Mouse (Mus musculus): ENCODE measurements at regions not wholly inside any gene's neighbourhood (a gene's known extent, or its start where the extent isn't known, plus 50 kb on each side); places are given as distances from the start of the nearest gene placed in this dataset.
A peak's percentile ranks its signal among the peaks of the same experiment; 100 is the strongest.

- no peak for ATAC-seq (ENCODE audit: low read depth)
- WGBS, result 83% methylated on average over 3 of the region's 3 CpGs
- Histone ChIP-seq H3K27me3 (ENCODE audit: control insufficient read depth, insufficient read depth, low read depth, low read length) (no peaks in the 10 kb centered on the region), H3K4me1 (replicated peaks; ENCODE audit: control insufficient read depth, insufficient read depth, low read length) (no peaks in the 10 kb centered on the region), H3K36me3 (ENCODE audit: control insufficient read depth, insufficient read depth, low read length) (no peaks in the 10 kb centered on the region), H3K4me2 (ENCODE audit: low read depth, low read length) (no peak overlapping the region), H3K4me3 (ENCODE audit: low read length) (no peak overlapping the region), H3K9ac (ENCODE audit: low read length) (no peak overlapping the region), H3K27ac (ENCODE audit: low read length) (no peak overlapping the region), H3K9me3 (ENCODE audit: control insufficient read depth, low read length) (no peaks in the 10 kb centered on the region)
Measured at GRCm38 (mm10) chr10:122386748-122387147, 61.6 kb upstream of the Avpr1a start.

DNA sequence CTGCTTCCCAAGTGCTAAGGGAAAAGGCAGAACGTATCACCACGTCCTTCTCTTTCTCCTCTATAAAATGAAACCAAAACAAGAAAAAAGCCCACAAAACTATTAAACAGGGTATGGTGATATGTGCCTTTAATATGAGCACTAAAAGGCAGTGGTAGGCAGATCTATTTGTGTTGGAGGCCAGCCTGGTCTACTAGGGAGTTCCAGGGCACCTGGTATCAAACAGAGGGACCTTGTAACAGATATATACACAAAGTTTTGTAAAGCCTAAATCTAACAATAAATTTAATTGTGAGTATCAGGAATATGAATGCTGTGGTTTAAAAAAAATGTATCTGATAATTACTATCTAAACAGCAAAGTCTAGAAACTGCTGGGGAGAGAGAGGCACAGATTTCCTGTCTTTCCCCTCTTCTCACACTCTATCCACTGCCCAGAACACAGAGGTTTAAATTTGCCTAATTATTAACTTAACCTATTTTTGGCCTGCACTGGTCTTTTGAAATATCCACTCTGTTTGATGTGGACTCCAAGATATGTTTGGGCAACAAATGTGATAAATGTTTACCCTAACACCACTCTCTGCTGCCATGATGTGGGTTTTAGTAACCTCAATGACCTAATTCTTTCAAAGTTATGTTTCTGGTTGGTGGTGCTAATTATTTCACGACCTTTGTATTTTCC, 68.5 kb upstream of the Avpr1a start:
- no peak overlapping the region for H3K4me3 ChIP-seq (ENCODE audit: low read length)
- H3K9ac ChIP-seq (ENCODE audit: low read length), result no peak overlapping the region
- ATAC-seq (ENCODE audit: low read depth), result no peak
- H3K27me3 ChIP-seq (ENCODE audit: control insufficient read depth, insufficient read depth, low read depth, low read length), result no peaks in the 10 kb centered on the region
- H3K9me3 ChIP-seq (ENCODE audit: control insufficient read depth, low read length), result no peaks in the 10 kb centered on the region
- no peak overlapping the region for H3K27ac ChIP-seq (ENCODE audit: low read length)
- WGBS, result 60% methylated on average over 3 of the region's 3 CpGs
- H3K4me2 ChIP-seq (ENCODE audit: low read depth, low read length), result no peak overlapping the region
- no peaks in the 10 kb centered on the region for H3K4me1 ChIP-seq (replicated peaks; ENCODE audit: control insufficient read depth, insufficient read depth, low read length)
- H3K36me3 ChIP-seq (ENCODE audit: control insufficient read depth, insufficient read depth, low read length), result no peaks in the 10 kb centered on the region

- Histone ChIP-seq H3K4me3 (ENCODE audit: low read length) (no peak overlapping the region), H3K4me1 (replicated peaks; ENCODE audit: control insufficient read depth, insufficient read depth, low read length) (peaks cover 3% of the 10 kb centered on the region; the same call in 1 of the 2 replicates), H3K27me3 (ENCODE audit: control insufficient read depth, insufficient read depth, low read depth, low read length) (no peaks in the 10 kb centered on the region), H3K27ac (ENCODE audit: low read length) (no peak overlapping the region), H3K4me2 (ENCODE audit: low read depth, low read length) (no peak overlapping the region), H3K36me3 (ENCODE audit: control insufficient read depth, insufficient read depth, low read length) (no peaks in the 10 kb centered on the region), H3K9ac (ENCODE audit: low read length) (no peak overlapping the region), H3K9me3 (ENCODE audit: control insufficient read depth, low read length) (no peaks in the 10 kb centered on the region)
- 72% methylated on average over 9 of the region's 9 CpGs for WGBS
- ATAC-seq (ENCODE audit: low read depth), result no peak
Measured at GRCm38 (mm10) chr10:122343291-122343690, 105.0 kb upstream of the Avpr1a start.

DNA sequence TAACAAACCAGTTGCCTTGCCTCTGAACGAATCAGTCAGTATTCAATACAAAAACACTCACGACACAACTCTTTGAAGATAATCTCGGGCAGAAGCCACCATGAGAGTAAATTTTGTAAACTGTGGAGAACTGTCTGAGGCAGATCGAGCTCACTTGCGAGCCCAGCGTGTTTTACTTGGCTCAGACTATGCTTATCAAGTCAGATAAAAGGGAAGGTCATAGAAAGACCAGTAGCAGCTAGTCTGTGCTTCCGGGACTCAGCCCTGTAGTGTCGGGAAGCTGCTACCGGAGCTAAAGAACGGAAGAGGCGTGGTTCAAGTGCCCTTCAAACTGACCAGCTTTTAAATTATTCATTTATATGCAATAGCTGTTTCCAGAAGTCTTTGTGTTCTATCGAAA, 105.9 kb upstream of the Avpr1a start:
- Histone ChIP-seq H3K4me3 (ENCODE audit: low read length) (no peak overlapping the region), H3K4me1 (replicated peaks; ENCODE audit: control insufficient read depth, insufficient read depth, low read length) (peaks cover 3% of the 10 kb centered on the region; the same call in 1 of the 2 replicates), H3K27me3 (ENCODE audit: control insufficient read depth, insufficient read depth, low read depth, low read length) (no peaks in the 10 kb centered on the region), H3K9ac (ENCODE audit: low read length) (no peak overlapping the region), H3K4me2 (ENCODE audit: low read depth, low read length) (peak overlapping the region; percentile 11; the same call in 1 of the 2 replicates), H3K27ac (ENCODE audit: low read length) (no peak overlapping the region), H3K9me3 (ENCODE audit: control insufficient read depth, low read length) (no peaks in the 10 kb centered on the region), H3K36me3 (ENCODE audit: control insufficient read depth, insufficient read depth, low read length) (no peaks in the 10 kb centered on the region)
- peak; percentile 87 for ATAC-seq (ENCODE audit: low read depth)
- 30% methylated on average over 12 of the region's 12 CpGs for WGBS

- Histone ChIP-seq H3K4me1 (replicated peaks; ENCODE audit: control insufficient read depth, insufficient read depth, low read length) (no peaks in the 10 kb centered on the region), H3K4me3 (ENCODE audit: low read length) (no peak overlapping the region), H3K9me3 (ENCODE audit: control insufficient read depth, low read length) (no peaks in the 10 kb centered on the region), H3K27me3 (ENCODE audit: control insufficient read depth, insufficient read depth, low read depth, low read length) (no peaks in the 10 kb centered on the region), H3K9ac (ENCODE audit: low read length) (no peak overlapping the region), H3K27ac (ENCODE audit: low read length) (no peak overlapping the region), H3K36me3 (ENCODE audit: control insufficient read depth, insufficient read depth, low read length) (no peaks in the 10 kb centered on the region), H3K4me2 (ENCODE audit: low read depth, low read length) (no peak overlapping the region)
- ATAC-seq (ENCODE audit: low read depth), result no peak
- WGBS, result 71% methylated on average over 6 of the region's 6 CpGs
Measured at GRCm38 (mm10) chr10:122326851-122327250, 121.4 kb upstream of the Avpr1a start.

DNA sequence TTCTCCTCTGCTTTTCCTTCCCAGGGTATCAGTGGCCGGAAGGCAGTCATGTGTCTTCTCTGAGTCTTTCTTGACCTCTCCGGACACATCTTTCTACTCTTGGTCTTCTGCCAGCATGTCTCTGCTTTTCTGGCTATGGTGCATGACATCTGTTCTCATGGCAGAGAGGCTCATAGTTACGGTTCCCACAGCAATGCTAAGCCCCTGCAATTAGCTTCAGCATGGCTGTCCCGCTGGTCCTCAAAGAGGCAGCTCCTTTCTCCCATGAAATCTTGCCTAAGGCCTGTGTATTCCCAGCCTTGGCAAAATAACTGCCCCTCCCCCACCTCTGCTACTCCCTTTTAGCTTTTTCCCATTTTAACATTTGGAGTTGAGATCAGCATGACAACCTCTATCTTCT, 129.4 kb upstream of the Avpr1a start:
- Histone ChIP-seq H3K4me2 (ENCODE audit: low read depth, low read length) (no peak overlapping the region), H3K36me3 (ENCODE audit: control insufficient read depth, insufficient read depth, low read length) (no peaks in the 10 kb centered on the region), H3K27ac (ENCODE audit: low read length) (no peak overlapping the region), H3K4me3 (ENCODE audit: low read length) (no peak overlapping the region), H3K9ac (ENCODE audit: low read length) (no peak overlapping the region), H3K4me1 (replicated peaks; ENCODE audit: control insufficient read depth, insufficient read depth, low read length) (no peaks in the 10 kb centered on the region), H3K9me3 (ENCODE audit: control insufficient read depth, low read length) (no peaks in the 10 kb centered on the region), H3K27me3 (ENCODE audit: control insufficient read depth, insufficient read depth, low read depth, low read length) (no peaks in the 10 kb centered on the region)
- ATAC-seq (ENCODE audit: low read depth), result 0 out of 2 replicates have a peak, but pooled peaks have one; percentile 23
- WGBS, result 59% methylated on average over 4 of the region's 4 CpGs

DNA sequence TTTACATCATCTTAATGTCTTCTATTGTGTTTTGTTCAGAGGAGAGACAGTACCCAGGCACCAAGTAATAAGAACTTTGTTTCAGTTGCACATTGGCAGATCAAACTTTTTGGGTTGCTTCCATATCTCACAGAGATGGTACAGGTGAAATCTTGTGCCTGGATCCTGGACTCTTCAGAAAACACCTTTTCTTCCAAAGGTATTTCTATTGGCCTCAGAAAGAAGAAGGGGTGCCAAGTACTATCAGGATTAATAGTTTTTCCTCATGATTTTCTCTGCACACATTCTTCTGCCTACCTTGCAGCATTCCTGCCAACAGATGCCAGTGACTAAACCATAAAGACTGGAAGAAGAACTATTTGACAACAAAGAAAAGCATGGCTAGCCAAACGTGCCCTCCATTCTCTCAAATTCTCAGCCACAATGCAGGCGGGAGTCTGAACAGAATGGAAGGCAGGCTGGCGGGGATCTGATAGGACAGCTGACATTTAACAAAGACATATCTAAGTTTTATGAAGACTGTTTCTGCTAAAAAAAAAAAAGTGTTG, 137.6 kb upstream of the Avpr1a start:
- no peak overlapping the region for H3K9ac ChIP-seq (ENCODE audit: low read length)
- no peaks in the 10 kb centered on the region for H3K36me3 ChIP-seq (ENCODE audit: control insufficient read depth, insufficient read depth, low read length)
- no peaks in the 10 kb centered on the region for H3K9me3 ChIP-seq (ENCODE audit: control insufficient read depth, low read length)
- 61% methylated on average over 3 of the region's 3 CpGs for WGBS
- H3K27ac ChIP-seq (ENCODE audit: low read length), result no peak overlapping the region
- no peak overlapping the region for H3K4me2 ChIP-seq (ENCODE audit: low read depth, low read length)
- no peak for ATAC-seq (ENCODE audit: low read depth)
- no peak overlapping the region for H3K4me3 ChIP-seq (ENCODE audit: low read length)
- no peaks in the 10 kb centered on the region for H3K4me1 ChIP-seq (replicated peaks; ENCODE audit: control insufficient read depth, insufficient read depth, low read length)
- H3K27me3 ChIP-seq (ENCODE audit: control insufficient read depth, insufficient read depth, low read depth, low read length), result no peaks in the 10 kb centered on the region

DNA sequence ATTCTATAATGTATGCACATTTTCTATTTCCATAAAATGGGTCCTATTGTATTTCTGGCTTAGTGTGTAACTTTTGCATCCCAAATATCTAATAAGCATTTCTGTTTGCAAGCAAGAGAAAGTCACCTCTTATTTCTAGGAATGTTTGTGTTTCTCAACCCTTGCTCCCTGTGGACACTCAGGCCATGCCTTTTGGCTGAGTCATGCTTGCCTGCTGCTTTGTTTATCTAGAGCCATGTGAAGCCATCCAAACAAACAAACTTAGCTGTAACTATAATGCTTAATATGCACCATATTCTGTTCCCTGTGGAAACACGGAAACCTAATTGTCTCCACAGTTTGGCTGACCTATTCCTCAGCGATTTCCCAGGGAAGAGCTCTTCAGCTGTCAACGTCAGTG, 139.6 kb upstream of the Avpr1a start:
- Histone ChIP-seq H3K9ac (ENCODE audit: low read length) (no peak overlapping the region), H3K27ac (ENCODE audit: low read length) (no peak overlapping the region), H3K4me1 (replicated peaks; ENCODE audit: control insufficient read depth, insufficient read depth, low read length) (no peaks in the 10 kb centered on the region), H3K27me3 (ENCODE audit: control insufficient read depth, insufficient read depth, low read depth, low read length) (no peaks in the 10 kb centered on the region), H3K9me3 (ENCODE audit: control insufficient read depth, low read length) (no peaks in the 10 kb centered on the region), H3K4me3 (ENCODE audit: low read length) (no peak overlapping the region), H3K36me3 (ENCODE audit: control insufficient read depth, insufficient read depth, low read length) (no peaks in the 10 kb centered on the region), H3K4me2 (ENCODE audit: low read depth, low read length) (no peak overlapping the region)
- no peak for ATAC-seq (ENCODE audit: low read depth)
- WGBS, result 79% methylated on average over 3 of the region's 3 CpGs

DNA sequence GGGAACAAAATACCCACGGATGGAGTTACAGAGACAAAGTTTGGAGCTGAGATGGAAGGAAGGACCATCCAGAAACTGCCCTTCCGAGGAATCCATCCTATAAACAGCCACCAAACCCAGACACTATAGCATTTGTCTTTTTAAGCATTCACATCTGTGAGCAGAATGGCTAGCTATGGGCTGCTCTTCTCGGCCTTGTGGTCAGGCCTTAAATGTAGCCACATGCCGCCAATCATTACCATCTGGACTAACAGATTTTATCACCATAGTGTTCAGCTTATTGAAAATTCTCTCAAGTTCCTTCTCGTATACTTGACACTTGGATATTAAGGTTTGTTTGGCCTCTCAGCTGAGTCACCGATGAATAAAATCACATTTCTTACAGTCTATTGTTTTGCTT, 146.0 kb upstream of the Avpr1a start:
- no peak overlapping the region for H3K9ac ChIP-seq (ENCODE audit: low read length)
- H3K4me3 ChIP-seq (ENCODE audit: low read length), result no peak overlapping the region
- H3K4me1 ChIP-seq (replicated peaks; ENCODE audit: control insufficient read depth, insufficient read depth, low read length), result no peaks in the 10 kb centered on the region
- H3K27me3 ChIP-seq (ENCODE audit: control insufficient read depth, insufficient read depth, low read depth, low read length), result no peaks in the 10 kb centered on the region
- no peaks in the 10 kb centered on the region for H3K36me3 ChIP-seq (ENCODE audit: control insufficient read depth, insufficient read depth, low read length)
- 84% methylated on average over 6 of the region's 6 CpGs for WGBS
- no peak for ATAC-seq (ENCODE audit: low read depth)
- no peak overlapping the region for H3K4me2 ChIP-seq (ENCODE audit: low read depth, low read length)
- no peak overlapping the region for H3K27ac ChIP-seq (ENCODE audit: low read length)
- no peaks in the 10 kb centered on the region for H3K9me3 ChIP-seq (ENCODE audit: control insufficient read depth, low read length)

Data from lung, embryonic 16.5 days (tissue).